Mouse (Mus musculus) natural killer cell, adult 2 months (primary cell): Measurements from ENCODE around the gene Mrm2.

Experiments
- DNase-seq, 2 experiments: peaks; one replicate each; pipeline ENCODE4 v3.0.0; 2022; ENCODE audit warnings: low spot score in 2 of 2

Mrm2 gene

DNA sequence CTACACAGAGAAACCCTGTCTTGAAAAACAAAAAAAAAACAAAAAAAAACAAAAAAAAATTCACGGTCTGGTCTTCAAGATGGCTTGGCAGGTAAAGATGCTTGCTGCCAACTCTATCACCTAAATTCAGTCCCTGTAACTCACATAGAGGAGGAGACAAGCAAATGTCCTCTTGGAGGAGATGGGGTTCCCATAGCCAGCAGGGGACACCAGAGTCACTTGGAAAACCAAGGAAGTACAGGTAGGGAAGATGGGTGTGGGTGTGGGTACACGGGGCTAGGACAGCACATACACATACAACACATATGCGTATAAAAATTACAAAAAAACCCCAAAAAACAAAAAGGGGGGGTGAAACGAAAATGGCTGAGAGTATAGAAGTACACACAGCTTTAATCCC, 11.2 kb upstream of the Mrm2 start:
- no peak for DNase-seq

DNA sequence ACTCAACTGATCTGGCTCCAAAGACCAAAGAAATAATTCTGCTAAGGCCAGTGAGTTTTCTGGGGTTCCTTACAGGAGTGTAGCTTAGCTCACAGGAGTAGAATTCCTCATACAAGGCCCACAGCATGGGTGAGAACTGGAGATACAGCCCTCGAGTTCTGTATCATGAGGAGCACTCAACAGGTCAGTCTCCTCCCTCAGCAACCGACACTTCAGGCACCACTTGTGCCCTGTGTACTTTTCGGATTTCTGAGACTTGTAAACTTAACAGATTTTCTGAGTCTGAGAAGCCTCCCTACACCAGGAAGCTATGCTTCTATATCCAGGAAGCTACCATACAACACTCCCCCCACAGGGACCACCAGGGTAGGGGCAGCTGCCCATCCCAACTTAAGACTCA, 8.1 kb upstream of the Mrm2 start:
- no peak for DNase-seq

DNA sequence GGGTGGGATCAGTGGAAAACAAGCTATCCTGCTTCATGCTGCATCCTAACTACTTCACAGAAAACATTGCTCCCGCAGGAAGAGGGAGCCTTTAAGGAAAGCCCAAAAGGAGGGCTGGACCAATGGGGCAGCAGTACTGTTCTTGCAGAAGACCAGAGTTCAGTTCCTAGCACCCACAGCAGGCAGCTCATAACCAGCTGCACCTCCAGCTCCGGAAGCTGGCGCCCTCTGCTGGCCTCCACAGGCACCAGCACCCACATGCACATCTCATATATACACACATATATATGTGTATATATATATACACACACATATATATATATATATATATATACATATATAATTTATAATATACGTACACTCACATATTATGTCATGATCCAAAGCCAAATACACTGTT, 7.1 kb upstream of the Mrm2 start:
- no peak for DNase-seq

DNA sequence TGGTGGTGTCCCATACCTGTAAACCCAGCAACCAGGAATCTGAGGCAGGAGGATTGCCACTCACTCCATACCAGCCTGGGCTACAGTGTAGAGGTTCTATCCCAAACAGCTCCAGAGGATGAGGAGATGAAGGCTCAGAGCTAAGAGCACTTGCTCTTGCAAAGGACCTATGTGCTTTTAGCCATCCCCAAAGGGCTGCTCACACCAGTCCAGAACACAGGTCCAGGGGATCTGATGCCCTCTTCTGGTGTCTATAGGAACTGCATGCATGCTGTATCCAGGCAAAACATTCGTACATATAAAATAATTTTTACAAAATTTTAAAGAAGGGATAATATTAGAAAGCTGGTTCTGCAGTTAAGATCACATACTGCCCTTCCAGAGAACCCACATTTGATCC, 5.0 kb upstream of the Mrm2 start:
- peak in 1 of 2 experiments; percentile 34 for DNase-seq

DNA sequence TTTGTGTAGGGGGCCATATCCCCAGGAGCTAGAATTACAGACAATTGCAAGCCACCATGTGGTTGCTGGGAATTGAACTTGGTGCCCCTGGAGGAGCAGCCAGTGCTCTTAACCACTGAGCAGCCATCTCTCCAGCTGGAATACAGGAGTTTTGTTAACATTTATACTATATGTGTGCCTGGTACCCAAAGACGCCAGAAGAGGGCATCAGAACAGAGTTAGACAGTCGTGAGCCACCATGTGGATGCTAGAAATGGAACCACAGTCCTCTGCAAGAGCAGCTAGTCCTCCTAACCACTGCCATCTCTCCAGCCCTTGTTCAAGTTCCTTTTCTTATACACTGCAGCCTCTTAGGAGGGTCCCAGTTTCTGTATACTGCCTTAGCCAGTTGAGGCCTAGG, 1.9 kb upstream of the Mrm2 start:
- peak in 1 of 2 experiments; percentile 22 for DNase-seq

DNA sequence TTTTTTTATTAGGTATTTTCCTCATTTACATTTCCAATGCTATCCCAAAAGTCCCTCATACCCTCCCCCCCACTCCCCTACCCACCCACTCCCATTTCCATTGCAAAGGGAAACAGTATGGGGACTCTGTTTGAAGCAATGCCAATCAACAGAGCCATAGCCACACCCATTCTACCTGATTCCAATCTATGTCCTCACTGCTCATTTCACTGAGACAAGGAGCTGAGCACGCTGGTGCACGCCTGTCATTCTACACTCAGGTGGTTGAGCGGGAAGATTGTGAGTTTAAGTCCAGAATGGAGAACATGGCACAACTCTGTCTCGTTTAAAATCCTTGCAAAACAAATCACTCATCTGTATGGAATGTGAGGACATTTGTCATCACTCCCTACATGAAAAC, 821 bp upstream of the Mrm2 start:
- DNase-seq = no peak

DNA sequence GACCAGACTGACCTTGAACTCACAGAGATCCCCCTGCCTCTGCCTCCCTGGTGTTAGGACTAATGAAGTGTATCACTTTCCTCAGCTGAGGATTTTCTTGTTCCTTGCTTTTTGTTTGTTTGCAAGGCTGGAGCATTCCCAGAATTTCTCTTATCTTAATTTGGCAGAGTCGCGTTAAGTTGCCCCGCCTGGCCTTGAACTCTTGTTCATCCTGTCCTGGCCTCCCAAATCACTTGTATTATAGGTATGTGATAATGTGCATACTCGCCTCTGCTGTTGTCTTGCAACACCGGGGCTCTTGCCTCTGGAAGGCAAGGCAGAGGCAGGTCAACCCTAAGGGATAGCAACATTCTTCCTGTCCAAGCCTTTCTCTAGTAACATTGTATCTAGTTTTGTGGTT, 7.6 kb downstream of the Mrm2 start:
- no peak for DNase-seq

DNA sequence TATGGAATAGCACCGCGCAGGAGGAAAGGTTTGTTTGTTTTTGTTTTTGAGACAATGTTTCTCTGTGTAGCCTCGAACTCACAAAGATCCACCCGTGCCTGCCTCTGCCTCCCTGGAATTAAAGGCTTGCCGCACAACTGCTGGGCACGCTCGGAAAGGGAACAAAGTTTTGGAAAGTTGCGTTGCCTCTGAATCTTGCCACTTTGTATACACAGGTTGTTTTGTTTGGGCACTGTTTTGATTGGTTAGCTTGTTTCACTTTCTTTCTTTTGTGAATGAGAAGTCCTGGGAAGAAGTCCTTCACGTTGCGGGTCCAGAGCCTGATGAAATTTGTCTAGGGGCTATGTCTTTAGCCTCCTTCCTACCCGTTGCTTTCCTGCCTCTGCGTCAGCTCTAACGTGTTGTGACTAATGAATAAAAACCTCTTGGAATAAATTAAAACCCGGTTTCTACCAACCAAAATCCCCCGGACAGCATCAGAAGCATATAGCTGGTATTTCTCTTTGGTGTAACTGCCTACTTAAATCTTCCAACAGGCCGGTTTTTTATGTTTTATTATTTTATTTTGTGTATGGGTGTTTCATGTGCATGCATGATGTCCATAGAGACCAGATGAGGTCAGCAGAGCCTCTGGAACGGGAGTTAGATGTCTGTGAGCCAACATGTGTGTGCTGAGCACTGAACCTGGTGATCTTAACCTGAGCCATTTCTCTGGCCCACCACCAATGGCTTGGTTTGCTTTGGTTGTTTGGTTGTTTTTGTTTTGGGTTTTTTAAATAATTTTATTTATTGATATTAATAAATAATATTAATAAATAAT, 9.7 kb downstream of the Mrm2 start:
- no peak for DNase-seq

DNA sequence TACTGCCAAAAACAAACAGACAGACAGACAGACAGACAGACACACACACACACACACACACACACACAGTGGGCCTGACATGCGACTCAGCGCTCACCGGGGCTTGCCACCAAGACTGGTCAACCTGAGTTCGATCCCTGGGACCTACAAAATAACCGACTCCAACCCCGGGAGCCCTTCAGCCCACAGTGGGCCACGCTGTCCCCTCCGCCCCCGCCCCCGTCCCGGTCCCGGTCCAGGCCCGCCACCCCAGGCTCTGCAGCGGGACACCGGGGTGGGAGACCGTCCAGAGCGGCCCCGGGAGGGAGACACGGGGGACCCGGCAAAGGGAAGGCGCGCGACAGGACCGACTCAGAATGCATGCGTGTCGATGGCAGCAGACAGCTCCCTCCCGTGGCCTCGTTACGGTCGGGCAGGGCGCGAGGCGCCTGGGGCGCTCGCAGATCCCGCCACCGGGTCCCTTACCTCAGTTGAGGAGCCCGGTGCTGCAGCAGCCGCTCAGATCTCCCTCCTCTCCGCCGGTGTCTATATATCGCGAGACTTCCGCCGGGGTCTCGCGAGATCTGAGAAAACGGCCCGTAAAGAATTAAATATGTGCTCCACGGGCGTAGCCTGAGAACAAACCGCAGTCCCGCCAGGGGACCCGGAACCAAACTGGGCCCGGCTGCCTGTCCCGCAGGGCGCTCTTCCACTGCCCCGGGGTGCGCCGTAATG, 10.5 kb downstream of the Mrm2 start, which contains the start of the genes Mad1l1 and Nudt1:
Mad1l1 (minus strand) TSS at position 511 of the 714 bp plus-strand sequence.
Nudt1 (plus strand) TSS at position 615 of the 714 bp plus-strand sequence.
- peak; percentile 92 to 93 for DNase-seq

DNA sequence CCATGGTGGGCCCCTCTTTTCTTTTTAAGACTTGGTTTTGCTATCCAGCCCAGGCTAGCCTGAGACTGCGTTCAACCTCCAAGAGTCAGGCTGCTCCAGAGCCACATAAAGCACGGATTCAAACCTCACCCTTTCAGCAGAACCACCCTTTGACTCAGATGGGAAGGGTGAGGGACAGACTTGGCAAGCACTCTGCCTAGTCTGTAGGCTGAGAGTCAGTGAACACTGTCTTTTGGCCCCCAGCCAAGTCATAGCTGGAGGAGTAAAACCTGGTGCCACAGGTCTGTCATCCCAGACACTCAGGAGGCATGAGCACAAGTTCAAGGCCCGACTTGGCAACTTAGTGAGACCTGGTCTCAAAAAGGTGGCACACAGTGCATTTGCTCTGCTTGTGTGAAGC, 15.0 kb downstream of the Mrm2 start:
- no peak for DNase-seq

DNA sequence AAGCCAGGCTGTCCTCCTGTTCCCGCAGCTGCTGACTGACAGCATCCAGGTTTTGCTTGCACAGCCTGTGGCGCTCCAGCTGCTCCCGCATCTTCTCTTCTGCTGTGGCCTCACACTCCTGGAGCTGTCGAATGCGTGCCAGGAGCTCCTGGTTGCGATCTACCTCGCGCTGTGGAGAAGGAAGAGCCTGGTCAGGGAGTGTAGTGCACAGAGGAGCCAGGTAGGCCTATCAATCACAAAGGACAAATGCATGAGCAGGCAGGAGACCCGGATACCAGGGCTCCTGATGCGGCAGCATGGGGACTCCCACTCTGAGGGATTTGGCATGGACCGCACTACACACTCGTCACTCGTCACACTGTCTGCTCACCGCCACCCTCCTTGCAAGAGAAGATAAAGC, 24.1 kb downstream of the Mrm2 start:
- DNase-seq = no peak

DNA sequence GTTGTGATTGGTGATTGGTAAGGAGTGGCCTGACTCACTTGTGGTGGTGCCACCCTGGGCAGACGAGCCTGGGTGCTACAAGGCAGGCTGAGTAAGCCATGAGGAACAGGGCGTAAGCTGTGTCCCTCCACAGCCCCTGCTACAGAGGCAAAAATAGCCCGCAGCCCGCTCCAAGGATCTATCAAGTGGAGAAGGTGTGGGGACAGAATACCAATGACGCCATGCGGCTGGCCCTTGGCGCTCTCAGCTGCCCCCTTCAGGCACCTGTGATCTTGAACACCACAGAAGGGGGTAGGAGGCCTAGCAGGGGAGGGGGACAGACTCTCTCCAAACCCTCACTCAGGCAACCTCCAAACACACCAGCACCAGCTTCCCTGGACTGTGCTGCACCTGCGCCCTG, 25.7 kb downstream of the Mrm2 start:
- no peak for DNase-seq

DNA sequence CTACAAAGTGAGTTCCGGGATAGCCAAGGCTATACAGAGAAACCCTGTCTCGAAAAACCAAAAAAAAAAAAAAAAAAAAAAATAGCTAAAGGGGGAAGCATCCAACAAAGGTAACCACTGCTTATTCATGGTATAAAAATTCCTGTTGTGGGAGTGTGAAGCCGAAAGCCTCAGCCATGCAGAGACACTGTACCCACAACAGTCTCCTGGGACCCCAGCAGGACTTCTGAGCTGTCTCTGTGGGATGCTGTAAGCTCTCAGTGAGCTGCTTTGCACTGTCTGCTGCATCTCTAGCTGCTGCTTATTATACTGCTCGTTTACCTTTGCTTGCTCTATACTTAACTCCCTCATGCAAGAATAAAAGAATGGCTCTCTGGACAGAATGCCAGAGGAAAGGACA, 33.4 kb downstream of the Mrm2 start:
- no peak for DNase-seq

DNA sequence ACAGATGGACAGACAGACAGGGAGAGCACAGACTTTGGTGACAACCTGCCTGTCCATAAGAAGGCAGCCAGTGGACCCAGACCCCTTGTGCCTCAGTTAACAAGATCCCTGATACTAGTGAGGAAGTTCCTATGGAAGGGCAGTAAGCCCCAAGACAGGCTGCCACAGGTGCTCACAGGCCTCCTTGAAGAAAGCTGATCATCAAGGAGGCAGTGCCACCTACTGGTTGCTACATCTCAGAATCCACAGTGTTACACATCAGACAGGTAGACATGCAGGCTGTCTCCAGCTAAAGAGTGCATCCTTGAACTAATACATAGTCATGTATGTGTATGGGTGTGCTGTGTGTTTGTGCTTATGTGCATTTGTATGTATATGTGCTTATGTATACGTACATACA, 39.5 kb downstream of the Mrm2 start:
- peak in 1 of 2 experiments; percentile 42 for DNase-seq

DNA sequence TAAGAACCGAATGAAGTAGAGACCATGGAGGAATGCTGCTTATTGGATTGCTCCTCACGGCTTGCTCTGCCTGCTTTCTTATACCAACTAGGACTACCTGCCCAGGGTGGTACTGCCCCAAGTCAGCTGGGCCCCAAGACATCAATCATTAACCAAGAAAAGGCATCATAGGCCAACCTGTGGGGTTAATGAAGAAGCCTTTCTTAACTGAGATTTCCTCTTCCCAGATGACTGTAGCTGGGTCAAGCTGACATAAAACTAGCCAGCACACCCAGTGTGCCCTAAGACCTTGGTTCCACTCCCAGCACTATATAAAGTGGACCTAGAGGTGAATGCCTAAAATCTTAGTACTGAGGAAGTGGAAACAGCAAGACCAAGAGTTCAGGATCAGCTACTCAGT, 42.5 kb downstream of the Mrm2 start:
- no peak for DNase-seq

DNA sequence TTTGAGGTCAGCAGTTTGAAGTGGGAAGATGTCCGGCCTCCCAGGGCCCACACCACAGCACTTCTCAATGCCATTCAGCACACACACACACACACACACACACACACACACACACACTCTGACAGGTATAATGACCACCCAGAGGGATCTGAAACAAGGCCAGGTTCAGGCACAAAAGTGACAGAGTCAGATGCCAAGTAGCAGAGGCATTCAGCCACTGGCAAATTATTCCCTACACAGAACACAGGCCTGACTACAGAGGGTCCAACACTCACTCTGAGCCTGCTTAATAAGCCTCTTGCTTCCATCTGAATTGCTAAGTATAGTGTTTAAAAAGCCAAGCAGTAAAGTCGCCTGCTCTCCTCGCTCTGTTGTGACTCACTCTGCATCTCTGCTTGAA, 43.4 kb downstream of the Mrm2 start:
- no peak for DNase-seq

DNA sequence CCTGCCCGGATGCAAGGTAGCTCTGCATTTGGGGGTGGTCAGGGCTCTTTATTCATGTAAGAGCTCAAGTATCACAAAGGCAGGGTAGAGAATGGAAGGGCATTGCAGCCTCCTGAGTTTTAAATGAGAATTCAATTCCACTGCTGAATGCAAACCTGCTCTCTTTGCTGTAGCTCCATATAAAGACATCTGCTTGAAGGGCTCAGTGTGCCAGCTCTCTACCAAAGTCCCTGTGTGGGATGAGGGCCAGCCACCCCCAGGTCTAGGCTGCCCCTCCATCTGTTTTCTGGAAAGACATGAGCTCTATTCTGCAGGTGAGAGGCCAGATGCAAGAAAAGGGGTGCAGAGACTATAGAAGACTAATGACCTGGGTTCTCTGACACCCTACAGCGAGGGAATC, 46.9 kb downstream of the Mrm2 start:
- DNase-seq = no peak

DNA sequence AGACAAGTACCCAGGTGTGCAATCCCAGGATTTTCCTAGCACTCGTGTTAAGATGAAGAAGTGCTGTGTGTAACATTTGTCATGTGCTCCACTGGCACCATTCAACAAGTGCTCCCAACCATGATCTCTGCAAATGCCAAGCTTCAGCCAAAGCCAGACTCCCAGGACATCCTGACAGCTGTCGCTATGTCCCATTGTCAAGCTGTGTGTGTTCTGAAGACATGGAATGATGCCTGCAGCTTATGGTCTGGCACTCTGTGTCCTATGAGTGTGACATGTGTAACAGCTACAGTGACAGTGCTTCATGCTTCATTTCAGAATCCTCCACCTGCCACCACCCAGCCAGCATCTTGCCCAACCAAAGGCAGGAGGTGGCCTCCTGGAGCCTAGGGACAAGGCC, 47.7 kb downstream of the Mrm2 start:
- no peak for DNase-seq

DNA sequence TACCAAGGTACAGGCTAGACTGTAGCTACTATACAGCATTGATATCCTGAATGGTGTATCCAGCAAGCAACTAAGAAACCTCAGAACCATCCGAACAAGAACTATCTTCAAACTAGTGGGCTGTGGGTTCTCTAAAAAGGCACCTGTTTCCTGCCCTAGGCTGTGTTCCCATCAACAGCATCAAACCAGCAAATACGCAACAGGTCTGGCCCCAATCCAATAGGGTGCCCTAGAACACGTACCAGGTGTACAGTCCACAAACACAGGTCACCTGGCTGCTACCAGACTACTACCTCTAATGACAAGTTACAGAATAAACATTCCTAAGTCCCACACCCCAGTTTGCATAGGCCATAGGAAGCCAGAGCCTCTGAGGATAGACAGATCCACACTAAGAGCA, 48.8 kb downstream of the Mrm2 start:
- no peak for DNase-seq

DNA sequence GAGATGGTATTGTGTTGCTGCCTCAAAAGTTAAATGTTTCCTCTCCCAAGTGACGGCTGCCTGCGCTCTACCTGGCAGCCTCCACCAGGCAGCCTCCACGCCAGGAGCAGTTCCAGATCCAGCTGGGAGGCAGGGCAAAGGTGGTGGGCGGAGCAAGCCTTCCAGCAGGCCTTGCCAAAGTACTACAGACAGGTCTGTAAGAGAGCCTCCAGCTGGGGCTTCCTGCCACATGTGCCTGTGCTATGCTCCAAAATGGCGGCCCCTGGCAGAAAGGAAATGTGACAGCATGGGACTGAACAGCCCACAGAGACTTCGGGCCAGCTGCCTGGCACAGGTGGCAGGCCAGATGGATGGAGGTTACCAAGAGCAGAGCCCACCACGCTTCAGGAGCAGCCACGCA, 49.3 kb downstream of the Mrm2 start:
- DNase-seq = no peak

DNA sequence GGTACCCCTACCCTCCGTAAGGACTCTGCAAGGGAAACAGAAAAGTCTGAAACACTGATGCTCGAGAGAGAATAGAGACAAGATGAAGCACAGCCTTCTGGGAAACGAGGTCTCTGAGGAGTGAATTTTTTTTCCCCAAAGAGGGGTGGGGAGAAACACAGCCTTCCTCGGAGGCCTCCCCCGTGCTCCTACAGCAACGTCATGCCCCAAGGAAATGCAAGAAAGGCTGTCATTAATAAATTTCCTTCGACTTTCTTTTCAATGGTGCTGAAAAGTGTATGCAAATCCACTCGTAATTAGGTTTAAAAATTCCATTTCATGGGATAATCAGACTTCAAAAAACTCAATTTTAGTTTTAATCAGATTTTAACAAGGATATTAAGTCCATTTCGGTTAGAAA, 51.5 kb downstream of the Mrm2 start:
- DNase-seq = no peak
